Mouse (Mus musculus) thymus, postnatal 0 days (tissue): ENCODE data around the gene Mynn. TPM values are rescaled to one million over a fixed set of nuclear protein-coding genes. Genes with fewer than 3 reads are reported as not detected.
"Not testable (repeated sequence)": the region's sequence is repeated elsewhere in the genome, so short reads cannot be mapped to it uniquely, and the experiment has no call there.

Source experiments
- DNase-seq: peaks from one replicate; pipeline ENCODE4 v3.0.0-alpha.2; 2015; ENCODE audit warnings: low spot score
- polyA plus RNA-seq: library from polyadenylated mRNA; unstranded; fragments of >200 nt; fragmentation: Nextera tagmentation; extraction: Ambion mirVana; gene quantifications from 2 replicates; pipeline ENCODE4 v1.2.1, GENCODE M21; 2015

The Mynn gene
- 28.3 TPM in 2 replicates for polyA plus RNA-seq

DNA sequence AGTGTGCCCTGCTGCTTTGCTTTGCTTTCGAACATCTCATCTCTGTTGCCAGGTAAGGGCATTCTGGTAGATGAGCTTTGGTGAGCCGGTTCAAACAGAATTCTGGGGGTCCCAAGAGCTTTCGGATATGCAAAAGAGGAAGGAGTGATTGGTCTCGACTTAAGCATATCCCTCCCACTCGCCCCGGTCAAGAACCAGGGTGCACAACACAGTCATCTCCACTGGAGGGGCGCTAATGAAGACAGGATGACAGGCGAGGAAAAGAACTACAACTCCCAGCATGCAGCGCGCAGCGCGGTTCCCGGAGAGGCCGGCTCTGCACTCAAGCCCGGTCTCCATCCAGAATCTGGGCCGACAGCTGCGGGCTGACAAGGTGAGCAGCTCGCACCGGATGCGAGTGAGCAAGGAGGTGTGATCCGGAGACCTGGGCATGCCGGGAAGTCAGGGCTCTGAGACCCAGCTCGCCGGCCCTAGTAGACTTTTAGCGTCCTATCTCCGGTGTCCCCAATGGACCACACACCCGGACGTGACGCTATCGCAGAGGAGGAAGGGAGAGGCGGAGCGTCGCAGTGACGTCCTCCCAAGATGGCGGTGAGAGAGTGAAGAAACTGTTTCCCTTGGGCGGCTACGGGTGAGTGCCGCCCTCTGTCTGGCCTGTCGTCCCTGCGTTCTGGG lies at the start of gene Mynn:
Gene Mynn (plus strand): TSS at position 1 of the 675 bp plus-strand sequence.
- peak; percentile 97 for DNase-seq

DNA sequence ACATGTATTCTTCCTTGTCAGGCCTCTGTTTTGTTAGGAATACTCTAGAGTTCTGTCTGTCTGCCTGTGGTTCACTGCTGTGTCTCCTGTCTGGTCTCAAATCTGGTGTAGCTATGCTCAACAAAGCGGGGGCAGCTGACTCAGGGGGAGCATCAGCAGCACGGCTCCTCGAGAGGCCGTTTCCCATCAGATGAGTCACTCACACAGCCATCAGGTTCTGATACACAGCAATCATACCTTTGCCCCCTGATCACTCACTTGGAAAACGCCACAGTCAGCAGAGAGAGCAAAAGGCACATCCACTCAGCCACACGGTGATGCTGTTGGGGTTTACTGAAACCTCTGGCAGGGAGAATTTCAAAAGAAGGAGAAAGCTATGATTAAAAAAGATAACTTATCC lies 48.1 kb upstream of the Mynn start:
- no peak for DNase-seq

DNA sequence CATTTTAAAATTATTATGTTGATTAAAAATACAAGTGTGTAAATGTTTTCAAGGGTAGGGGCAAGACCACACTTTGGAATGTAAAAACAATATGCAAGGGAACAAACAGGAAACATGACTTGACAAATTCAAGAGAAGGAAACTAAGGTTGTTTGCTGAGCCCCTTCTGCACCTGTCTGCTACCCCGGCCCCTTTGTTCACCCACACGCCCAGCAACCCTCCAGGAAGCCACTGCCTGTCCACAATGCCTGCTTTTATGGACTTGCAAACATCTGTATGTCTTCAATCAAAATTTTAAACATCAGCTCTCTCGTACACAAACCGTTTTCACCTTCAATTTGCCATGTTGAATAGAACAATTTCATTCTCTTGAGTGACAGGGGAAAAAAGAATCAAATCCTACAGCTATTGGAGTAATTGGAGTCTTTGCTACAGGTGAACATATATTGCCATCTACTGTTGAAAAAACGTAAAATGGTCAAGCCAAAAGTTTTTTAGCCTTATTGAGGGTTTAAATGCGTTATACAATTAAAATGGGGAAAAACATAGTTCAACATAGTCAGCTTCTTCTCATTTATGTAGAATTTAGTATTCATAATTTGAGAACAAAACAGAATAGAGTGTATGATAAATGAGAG lies 41.1 kb upstream of the Mynn start:
- DNase-seq = peak; percentile 51

DNA sequence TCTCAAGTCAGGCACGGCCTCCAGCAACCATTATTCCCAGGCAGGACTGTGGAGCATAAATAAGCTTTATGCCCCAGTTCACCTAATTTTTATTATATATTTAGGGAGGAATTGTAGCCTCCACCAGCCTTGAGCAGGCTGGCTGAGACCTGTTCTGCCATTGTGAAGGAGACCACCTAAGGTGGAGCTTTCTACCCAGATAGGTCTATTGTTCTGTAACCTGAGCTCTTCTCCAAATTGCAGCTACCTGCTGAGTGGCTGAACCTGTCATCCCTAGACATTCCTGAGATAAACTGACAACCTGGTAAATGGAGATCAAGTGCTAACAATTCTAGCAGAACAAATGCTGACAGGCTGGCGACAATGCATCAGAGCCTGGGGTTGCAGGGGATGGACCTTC lies 35.5 kb upstream of the Mynn start:
- DNase-seq = not testable (repeated sequence)

DNA sequence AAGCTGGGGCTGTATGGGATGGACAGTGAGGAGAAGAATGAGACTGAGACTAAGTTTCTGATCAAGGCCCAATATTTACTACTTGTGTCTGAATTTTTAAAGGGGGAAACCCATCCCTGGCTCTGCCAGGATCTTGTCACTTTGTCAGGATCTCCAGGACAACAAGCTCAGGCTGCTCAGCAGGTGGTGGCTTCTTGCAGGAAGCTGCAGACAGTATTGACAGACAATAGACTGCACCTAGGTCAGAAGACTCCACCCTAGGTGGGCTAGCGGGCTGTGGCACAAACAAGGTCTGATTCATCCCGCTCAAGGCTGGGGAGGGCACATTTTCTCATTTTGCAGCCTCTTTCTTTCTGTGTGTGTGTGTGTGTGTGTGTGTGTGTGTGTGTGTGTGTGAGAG lies 28.3 kb upstream of the Mynn start:
- no peak for DNase-seq

DNA sequence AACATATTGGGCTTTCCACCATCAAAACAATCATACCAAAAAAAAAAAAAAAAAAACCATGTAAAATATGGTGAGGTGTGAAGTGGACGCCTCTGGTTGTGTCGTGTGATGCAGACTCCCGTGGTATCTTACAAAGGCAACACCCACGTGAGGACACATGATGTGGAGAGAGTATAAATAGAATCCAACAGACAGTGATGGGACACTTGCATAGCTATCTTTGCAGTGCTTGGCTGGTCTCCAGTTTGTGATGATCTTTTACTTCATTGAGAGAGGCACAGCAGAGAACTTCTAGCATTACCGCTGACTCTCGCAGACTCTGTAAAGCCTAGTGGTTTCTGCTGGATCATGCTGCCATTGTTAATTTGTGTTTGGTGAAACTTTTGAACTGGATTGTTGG lies 13.0 kb upstream of the Mynn start:
- no peak for DNase-seq

DNA sequence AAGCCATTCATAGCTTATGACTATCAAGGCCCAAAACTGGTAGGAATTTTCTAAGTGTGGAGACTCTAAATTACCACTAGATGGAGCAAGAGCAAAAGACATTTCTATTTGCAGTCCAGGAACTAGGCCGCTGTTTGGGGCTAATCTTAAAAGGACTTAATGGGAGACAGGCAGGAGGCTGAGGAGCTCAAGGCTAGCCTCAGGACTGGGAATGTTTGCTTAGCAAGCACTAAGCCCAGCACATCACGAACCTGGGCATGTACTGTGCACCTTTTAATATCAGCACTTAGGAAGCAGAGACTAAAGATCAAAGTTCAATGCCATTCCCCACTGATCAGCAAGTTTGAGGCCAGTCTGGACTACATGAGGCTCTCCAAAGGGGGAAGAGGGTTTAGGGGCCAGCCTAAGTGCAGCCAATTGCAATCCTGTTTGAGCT lies 9.4 kb upstream of the Mynn start:
- peak; percentile 63 for DNase-seq

DNA sequence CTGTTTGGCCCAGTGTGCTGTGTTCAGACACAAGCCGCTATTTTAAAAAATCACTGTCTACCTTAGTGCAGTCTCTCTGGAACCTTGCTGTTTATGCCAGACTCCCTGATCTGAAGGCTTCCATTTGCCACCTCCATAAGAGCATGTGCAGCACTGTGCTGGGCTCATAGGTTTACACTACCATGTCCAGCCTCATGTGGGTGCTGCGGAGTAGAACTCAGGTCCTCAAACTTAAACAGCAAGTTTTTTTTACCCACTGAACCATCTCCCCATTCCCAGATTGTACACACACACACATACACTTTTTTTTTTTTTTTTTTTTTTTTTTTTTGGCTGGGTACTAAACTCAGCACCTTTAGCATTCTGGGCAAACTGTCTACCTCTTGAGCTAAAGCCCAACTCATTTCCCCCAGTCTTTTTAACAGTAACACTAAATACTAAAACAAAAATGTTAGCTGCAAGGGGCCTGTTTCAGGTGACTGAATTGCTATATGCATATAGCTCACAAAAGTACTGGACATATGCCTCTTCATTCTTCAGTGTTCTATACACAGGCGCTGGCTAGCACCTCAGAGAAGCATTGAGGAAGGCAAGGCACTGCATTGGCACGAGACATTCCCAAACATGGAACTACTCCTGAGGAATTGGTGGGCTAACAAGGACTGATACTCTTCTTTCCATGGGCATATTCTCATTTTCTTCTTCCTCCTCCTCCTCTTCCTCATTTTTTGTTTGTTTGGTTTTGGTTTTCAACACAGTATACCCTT lies 8.0 kb upstream of the Mynn start:
- DNase-seq = peak; percentile 46

DNA sequence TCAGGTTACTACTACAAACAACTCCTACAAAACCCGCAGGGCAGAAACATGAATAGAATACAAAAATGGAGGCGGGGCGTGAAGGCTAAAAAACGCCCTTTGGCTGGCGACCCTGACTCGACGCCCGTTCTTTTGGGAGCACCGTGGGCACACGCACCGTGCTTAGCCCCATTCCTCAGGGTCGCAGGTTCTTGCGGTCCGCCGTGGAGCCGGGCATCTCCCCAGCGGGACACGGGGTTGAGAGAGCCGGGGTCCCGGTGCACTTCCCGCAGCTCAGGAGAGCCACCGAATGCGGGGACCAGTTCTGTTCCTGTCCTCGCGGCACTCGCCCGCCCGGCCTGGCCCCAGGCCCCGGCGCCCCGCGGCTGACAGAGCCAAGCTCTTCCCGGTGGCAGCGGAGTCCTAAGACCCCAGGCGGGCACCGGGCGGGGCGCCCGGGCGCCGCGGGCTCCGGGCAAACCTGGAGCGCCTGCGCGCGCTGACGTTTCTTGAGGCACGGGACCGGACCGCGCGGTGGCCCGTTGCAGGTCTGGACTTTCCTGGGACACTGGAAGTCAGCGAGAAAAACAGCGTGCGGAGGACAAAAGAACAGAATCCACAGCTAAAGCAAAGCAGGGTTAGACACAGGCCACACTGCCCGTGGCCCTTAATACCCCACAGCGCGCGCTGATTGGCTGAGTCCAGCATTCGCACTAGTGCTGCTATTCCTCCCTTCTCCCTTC lies 6.6 kb upstream of the Mynn start:
- peak; percentile 27 for DNase-seq

DNA sequence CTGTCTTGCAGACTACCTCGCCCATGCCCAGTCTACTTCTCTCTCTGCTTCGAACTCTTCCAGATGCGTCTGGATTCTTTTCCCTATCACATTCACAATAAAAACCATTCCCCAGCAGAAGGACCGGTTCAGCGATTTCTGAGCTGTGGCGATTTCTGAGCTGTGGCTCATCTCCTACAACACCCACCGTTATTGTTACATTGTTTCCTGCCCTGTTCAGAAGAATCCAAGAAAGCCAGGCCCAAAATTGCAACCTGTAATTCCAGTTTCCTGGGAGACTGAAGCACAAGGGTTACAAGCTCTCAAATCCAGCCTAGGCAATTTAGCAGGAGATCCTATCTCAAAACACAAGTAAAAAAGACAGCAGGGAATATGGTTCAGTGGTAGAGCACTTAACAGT lies 4.6 kb upstream of the Mynn start:
- no peak for DNase-seq

DNA sequence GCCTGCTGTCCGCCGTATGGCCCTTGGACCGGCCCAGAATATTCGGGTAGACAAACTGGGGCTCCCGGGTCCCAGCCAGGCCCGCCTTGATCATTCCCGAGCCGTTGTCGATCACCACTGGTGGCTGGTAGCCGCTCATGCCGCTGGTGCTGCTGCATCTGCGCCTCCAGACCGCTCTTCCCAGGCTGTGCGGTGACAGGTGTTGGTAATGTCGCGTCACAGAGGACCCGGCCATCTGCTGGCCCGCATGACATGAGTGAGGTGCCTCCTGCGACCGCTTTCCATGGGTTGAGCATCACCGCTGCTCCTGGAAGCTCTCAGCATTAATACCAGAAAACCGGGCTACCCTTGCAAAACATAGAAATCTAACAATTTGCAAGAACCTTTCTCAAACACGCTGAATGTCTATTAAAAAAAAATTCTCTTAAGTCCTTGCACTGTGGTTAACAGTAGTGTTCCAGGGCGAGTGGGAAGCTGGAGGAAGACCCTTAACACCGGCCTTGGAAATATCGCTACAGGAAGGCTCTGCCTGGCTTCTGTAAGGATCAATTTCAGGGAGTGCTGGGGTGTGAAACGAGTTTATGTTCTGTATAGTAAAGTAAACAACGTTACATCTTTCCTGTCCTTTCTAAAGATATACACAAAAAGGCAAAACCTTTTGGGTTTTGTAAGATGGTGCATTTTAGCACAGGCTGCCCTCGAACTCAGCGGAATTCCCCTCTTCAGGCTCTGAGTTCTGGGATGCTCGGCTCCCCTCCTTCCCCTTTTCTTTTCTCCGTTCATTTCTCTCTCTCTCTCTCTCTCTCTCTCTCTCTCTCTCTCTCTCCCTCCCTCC lies 1.9 kb upstream of the Mynn start, which contains the start of gene Actrt3:
Gene Actrt3 (minus strand): TSS at position 229 of the 835 bp plus-strand sequence.
- peak; percentile 31 for DNase-seq

DNA sequence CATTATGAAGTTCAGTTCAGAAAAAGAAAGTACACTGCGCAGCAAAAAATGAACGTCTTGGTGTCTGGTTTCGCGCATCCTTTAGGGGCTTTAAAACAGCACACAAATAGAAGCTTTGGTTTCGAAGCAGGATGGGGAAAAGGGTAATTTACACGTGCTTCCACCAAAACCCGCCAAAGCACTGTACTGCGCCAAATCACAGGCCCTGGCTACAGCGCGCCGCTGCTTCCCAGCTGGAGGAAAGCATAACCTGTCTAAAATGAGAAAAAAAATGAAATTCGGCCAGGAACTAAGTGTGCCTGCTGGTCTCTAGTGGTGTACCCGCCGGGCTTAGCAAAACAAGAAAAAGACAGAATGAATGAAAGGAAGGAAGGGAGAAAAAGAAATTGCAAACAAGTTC lies 1.1 kb upstream of the Mynn start:
- DNase-seq = peak; percentile 54

DNA sequence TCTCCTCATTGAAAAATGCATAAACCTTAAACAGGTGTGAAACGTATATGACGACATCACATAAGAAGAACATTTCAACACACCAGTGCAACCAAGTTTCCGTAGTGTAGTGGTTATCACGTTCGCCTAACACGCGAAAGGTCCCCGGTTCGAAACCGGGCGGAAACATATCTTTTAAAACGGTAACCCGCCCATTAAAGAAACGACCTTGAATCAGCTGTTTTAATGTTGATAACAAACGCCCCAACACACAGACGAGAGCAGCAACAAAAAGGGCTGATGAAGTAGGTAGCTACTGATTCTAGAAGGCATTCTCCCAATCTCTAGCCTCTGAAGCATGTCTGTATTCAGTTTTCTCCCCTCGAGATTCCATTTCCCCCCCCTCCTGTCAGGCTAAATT lies 690 bp upstream of the Mynn start:
- DNase-seq = peak; percentile 93

DNA sequence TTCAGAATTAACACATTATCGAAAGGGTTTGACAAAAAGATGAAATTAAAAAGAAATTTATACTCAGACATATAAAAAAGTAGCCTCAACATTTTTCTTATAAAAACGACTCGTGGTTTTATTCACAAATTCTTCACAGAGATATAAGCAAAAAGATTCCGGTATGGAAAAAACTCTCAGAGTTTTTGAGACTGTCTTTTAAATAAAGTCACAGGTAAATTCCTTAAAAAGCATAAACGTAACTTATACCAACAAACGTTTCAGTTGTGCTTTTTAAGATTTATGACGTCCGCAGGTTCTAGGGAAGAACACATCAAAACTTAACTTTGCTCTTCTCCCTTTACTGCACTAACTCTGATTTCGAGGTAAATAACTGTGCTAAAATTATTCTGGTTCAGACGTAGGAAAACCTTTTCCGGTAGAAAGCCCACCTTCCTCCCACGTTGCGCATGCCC lies 228 bp upstream of the Mynn start:
- DNase-seq = no peak

DNA sequence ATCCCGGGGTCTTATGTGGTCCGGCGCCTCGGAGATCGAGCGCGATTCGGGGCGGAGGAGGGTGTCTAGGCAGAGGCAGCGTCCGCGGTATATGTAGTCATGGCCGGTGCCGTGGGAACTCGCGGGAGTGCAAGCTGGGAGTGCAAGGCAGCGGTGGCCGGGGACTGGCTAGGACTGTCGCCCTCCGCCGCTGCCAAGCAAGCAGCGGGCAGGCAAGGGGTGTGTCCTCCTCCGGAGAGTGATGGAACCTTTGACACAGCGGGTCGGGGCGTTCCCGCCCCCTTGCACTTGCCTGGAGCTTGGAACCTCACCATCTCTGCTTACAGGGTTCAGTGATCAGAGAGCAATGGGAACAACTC lies 854 bp downstream of the Mynn start:
- no peak for DNase-seq

DNA sequence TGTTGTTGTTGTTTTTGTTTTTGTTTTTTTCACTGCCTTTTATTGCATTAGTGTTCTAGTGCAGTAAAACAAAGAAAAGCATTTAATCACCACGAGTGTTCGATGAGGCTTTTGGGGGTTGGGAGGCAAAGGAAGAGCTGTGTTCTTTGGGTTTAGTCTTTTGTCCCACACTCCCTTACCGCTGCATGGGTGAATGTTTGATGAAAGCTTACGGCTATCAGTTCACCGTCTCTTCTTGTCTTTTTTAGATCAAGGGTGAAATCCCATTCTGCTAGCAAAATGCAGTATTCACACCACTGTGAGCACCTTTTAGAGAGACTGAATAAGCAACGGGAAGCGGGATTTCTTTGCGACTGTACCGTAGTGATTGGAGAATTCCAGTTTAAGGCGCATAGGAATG lies 1.4 kb downstream of the Mynn start:
- DNase-seq = no peak

DNA sequence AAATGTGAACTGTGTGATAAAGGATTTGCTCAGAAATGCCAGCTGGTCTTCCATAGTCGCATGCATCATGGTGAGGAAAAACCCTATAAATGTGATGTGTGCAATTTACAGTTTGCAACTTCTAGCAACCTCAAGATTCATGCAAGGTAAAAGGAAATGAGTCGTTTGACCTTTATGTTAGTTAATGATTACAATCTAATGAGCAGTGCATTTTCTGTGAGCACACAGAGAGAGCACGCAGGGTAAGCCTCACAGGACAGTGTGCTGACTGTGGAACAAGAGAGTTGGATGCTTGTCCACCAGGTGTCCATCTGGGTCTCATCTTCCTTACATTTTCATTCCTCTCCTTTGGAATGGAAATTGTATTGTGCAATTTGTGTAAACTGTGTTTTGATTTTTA lies 7.1 kb downstream of the Mynn start:
- no peak for DNase-seq

DNA sequence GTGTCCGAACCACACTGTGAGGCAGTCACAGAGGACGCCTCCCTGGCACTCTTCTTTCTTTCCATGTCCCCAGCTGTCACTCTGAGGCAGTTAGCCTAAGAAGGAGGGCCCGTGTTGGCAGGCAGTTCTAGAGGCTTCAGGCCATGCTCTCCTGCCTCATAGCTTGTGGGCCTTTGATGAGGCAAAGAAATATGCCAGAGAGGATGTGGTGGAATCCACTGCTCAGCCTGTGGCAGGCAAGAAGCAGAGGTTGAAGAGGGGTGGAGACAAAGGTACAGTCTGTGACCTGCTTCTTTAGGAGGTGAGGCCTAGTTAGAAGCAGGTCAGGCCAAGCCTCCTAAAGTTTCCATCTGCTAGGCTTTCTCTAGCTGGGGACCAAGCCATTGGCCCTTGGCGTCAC lies 9.1 kb downstream of the Mynn start:
- peak; percentile 74 for DNase-seq

DNA sequence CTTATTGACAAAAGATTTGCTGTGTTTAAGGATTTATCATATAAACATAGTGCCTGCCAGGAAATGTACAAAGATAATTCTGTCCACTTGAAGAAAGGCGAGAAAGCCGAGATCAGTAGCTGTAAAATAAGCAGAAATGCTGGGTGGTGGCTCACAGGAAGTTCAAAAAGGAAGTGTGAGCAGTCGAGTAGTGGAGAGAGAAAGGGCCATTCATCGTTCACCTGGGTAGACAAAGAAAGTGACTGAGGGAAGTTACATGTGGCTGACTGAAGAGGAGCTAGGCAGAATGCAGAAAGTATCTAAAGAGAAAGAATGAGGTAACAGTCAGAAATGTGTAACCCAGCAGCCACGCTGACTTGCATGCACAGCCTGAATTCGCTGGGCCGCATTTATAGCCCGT lies 18.3 kb downstream of the Mynn start:
- no peak for DNase-seq

DNA sequence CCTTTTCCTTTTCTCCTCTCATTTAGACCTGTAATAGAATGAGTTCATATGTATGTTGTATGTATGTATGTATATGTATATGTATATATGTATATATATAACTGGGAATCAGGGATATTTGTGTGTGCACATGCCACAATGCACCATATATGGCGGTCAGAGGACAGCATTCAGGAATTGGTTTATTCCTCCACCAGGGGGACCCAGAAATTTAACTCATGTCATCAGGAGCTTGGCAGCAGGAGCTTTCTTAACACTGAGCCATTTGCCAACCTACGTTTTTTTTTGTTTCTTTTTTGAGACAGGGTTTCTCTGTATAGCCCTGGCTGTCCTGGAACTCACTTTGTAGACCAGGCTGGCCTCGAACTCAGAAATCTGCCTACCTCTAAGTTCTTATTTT lies 31.8 kb downstream of the Mynn start:
- DNase-seq = no peak

DNA sequence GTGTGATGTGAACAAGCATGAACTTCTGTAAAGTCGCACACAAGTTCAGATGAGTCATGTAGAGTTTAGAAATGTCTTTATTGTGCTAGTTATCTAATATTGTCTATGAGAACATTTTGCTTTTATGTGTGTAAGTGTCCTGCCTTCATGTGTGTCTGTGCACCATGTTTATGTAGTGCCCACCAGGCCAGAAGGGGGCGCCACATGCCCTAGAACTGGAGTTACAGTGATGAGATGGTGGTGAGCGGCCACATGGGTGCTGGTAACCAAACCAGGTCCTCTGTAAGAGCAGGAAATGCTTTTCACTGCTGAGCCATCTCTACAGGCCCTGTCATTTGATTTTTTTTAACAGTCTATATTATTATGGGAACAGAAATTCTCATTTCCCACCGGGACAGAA lies 33.8 kb downstream of the Mynn start:
- DNase-seq = no peak
